Mouse (Mus musculus) c-Kit-negative CD71-positive TER-119-positive erythroid progenitor cells, embryonic 14.5 days (primary cell): ENCODE results near the gene Dpp6.

ENCODE experiments used
- DNase-seq: peaks from one replicate; pipeline ENCODE4 v3.0.0-alpha.2; 2013; ENCODE audit warnings: low read depth, low spot score

Gene Dpp6

DNA sequence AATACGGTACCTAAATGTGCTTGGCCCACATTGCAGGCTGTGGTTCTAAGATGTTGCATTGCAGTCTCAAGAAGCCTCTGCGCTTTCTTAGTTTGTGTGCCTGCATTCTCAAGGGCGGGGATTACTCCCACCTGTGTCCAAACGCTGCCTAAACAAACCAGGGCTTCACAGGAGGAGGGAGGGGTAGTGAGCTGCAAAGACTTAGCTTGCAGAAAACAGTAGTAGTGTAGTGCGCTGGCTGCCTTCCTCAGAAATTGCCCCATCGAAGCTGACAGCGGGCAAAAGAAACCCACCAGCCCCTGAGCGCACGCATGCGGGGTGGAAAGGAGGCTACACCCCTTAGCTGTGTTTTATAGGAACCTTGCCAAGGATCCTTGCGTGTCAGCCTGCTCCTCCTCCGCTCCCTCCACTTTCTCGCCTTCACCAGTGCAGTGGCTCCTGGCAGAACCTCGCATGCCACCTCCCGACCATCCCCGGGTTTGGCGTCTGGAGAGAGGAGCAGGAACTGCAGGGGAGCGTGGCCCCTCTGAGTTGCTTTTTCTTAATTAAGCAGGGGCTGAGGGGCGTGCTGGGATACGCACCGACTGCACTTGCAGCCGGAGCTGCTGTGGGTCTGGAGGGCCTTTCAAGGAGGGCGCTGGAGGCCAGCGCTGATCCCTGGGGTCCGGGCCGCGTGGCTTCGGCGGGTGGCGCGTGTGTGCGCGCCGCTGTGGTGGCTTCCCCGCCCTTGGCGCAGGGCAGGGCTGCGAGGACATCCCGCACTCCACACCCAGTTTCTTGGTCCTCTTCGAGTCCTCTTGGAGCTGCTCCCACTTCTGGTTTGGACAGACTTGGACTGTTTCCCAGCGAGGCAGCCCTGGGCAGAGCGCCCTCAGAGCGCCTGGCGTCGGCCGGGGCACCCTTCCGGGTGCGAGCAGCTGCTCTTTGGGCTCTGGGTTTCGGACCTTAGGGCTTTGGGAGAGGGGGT lies at the start of gene Dpp6:
Gene Dpp6 (plus strand): TSS at position 229 of the 967 bp plus-strand sequence.
- DNase-seq: no peak

DNA sequence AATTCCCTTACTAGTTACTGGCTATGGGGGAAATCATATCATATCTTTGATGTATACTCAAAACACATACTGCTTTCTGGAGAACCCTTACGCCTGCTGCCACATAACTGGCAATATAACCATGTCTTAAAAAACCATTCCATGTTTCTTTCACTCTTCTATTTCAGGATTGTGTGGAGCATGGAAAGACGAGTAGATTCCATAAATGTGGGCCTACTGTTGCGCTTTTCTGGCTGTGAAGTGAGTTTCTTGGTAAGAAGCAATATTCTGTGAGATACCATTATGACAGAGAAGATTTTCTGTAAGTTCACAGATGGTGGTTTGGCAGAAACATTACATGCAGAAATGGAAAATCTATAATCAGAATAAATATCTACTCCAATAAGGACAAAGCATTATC lies 33.0 kb upstream of the Dpp6 start:
- DNase-seq: no peak

DNA sequence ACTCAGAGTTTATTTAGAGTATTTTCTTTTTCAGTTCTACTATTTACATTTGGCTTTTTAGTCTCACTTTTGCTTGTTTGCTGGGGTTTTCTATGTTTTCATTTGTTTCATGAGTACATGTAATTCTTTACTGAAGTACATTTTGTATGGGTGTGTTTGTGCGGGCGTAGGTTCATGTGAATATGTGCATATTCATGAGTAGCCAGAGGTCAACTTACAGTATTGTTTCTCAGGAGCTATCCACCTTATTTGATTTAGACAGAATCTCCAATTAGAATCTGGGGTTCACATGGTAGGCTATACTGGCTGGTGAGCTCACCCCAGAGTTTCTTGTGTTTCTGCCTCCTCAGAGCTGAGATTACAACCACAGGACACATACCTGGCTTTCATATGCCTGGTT lies 21.5 kb upstream of the Dpp6 start:
- DNase-seq: no peak

DNA sequence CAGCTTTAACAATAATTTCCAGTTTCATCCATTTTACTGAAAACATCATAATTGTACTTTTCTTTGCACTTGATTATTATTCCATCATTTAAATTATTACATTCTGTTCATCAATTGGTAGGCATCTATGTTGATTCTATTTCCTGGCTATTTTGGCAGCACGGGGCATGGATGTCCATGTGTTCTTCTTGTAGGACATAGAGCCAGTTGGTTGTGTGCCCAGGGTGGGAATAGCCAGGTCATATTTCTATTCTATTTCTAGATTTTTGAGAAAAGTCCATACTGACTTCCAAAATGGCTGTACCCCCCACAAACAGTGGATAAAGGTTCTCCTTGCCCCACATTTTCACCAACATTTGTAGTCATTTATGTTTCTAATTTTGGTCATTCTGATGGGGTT lies 19.0 kb downstream of the Dpp6 start:
- no peak for DNase-seq

DNA sequence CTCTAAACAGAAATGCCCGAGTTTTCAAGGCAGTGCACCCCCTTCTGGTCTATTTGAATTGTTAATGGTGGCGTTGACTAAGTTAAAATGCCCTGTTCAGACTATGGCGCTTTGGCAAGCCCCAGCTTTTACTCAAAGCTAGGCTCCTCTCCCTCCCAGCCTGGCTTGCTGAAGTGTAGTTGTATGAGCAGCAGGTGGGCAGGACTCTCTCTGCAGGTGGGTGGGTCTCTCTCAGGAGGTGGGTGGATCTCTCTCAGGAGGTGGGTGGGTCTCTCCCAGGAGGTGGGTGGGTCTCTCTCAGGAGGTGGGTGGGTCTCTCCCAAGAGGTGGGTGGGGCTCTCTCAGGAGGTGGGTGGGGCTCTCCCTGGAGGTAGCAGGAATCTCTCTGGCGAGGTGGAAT lies 24.1 kb downstream of the Dpp6 start:
- DNase-seq: no peak

DNA sequence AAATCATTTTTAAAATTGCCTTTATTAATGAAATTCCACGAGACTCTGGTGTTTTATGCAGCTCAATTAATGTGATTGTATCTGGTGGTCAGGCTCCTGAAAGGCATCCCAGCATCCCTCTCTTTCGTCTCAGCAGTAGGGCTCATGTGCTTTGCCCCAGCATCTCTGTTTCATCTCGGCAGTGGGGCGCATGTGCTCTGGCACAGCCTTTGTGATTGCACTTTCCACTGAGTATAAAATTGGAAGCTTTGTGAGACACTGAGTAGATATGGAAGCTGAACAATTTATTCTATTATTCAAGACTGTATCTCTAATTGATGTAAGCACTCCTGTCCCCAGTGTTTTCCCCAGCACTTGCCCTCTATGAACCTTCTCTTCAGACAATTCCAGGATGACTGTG lies 37.7 kb downstream of the Dpp6 start:
- no peak for DNase-seq

DNA sequence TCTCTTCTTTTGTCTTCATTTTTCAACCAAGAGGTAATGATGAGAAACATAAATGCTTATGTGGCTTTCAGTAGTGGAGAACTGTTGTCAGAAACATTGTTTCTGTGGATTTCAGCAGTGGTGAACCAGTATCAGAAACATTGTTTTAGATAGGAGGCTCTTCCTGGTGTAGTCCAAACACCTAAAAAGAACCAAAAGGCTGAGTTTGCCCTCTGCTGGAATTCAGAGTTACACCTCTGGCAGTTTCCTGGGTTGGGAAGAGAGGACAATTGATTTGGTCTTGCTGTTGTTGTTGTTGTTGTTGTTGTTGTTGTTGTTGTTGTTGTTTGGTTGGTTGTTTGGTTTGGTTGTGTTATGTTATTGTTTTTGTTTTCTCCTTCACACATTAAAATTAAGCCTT lies 58.4 kb downstream of the Dpp6 start:
- DNase-seq: no peak

DNA sequence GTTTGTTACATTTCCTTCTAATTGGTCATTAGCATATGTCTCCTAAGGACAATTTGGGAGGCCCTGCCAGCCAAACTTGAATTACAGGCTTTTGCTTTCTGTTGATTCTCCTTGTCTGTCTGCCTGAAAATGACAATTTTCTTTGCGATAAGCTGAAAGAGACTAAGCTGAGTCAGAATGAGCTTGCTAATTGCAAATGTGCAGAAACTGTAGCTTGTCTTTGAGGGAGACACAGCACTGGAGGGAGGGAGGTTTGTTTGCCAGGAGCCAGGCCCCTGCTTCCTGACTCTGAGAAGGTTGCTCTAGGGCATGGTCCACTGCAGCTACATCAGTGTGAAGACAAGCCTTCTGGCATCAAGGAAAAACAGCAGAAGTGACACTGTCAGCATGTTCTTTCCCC lies 70.5 kb downstream of the Dpp6 start:
- no peak for DNase-seq

DNA sequence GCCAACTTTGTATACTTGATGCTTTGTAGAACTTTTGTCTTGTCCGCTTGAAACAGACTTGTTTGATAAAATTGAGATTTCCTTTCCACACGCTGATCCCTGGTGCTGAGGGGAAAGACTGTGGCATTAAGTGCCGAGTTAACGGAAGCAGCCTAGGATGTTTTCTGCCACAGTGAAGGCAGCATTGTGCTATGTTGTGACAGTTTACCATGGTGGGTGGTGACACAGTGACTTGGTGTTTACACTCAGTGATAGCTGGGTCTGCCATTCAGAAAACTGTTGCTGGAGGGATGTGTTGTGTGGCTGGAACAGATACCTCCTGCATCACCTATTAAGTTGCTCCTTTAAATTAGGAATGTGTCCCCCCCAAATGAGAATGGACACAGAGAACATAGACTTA lies 71.1 kb downstream of the Dpp6 start:
- no peak for DNase-seq

DNA sequence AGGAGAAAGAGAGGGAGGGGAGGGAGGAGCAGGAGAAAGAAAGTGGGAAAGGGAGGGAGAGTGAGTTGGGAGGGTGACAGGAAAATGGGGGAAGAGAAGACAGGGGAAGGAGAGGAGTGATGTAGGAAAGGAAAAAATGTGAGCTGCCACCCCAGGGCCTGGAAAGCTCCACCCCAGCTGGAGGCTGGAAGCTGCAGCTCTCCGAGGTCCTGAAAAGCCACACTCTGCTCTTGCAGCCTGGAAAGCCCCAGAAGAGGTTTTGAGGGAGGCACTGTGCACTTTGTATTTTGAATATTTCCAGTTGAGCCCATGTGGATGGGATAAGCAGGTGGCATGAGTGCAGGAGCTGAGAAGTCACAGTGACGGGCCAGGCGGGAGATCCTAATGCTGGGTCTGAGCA lies 77.3 kb downstream of the Dpp6 start:
- DNase-seq: no peak

DNA sequence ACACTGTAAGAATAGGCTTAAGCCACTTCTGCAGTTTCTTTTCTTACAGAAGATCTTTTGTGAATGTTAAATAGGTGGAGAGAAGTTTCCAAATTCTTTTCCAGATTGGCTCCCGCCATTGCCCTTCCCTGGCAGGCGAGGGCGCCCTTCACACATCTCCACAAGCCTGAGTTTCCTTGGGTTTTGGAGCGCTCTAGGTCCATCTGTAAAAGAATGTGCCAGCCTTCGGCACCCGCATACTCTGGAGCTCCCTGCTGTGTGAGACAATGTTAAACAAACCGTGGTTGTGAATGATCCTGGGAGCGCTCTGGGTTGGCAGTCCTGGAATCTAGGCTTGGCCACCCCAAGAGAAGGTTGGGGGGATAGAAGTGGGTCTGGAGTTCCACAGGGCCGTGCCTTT lies 86.8 kb downstream of the Dpp6 start:
- DNase-seq: no peak

DNA sequence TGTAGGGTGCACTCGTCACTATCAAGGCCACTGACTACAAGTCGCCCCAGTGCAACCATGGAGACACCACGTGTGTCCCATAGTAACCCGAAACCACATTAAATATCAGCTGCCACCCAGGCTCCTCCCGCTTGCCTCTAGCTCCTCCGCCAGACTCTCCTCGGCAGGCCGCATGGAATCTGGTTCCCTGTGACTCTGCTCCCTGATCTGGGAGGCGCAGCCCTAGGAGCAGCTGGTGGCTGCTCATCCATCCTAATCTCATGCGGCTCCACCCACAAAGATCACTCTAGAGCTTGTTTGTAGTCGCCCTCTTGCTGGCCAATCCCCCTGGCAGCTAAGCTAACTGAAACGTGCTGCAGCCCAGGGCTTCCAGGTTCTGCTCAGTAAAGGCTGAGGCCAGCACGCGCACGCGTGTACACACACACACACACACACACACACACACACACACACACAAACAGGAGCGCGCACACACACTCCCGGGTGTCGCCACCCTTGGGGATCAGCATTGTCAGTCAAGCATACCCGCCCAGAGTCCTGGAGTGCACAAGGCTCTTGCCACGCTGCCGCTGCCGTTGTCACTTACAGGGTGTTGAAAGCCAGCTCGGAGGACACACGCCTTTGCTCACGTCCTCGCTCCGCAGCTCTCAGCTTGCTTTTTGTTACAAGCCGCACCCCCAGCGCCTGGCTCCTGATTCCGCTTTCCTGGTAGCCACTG lies 87.5 kb downstream of the Dpp6 start:
- no peak for DNase-seq

DNA sequence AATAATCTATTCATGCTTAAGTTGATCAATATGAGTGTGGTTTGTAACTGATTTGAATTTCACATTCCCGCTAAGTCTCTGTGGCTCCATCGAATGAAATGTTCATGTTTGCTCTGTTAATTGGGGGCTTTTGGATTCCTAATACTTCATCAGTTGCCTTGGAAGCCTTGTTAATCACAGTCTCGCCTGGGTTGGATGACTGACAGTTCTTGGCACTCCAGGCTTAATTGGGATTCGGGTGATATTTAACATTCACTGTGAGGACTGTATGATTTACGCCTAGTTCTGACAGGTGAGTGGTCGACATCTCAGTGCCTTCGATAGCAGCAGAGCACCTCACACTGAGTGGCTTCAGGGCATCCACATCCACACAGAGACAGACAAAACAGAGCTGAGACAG lies 90.1 kb downstream of the Dpp6 start:
- DNase-seq: no peak

DNA sequence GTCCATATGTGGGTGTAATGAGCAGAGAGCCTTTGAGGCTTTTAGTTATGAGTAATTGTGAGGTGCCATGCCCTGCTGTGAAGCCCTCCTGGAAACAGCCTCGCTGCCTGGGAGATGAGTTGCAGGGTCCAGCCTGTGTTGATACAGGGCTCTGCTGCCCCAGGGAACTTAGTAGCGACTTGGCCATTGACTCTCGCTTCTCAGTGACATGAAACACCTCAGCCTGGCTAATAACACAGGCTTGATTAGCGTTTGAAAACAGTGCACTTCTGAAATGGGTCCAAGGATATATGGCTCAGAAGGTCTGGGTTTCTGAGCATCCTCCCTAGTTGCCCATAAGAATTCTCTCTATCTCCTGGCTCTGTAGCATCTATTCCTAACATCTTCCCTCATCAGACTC lies 91.6 kb downstream of the Dpp6 start:
- no peak for DNase-seq

DNA sequence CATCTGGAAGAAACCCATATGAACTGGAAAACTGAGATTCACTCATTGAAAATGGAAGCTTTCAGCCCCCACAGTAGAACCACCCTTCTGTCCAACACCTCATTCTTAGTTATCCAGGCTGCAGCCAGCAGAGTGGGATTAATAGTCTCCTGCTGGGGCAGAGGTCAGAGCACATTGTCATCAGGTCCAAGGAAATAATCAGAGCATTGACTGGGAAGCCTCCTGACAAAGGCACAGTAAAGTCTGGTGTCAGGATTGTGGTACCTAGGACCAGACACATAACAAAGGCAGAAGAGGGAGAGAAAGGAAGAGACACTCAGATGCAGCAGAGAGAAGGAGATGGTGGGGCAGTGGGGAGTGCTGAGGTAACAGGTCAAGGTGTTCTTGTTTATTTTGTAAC lies 93.3 kb downstream of the Dpp6 start:
- no peak for DNase-seq

DNA sequence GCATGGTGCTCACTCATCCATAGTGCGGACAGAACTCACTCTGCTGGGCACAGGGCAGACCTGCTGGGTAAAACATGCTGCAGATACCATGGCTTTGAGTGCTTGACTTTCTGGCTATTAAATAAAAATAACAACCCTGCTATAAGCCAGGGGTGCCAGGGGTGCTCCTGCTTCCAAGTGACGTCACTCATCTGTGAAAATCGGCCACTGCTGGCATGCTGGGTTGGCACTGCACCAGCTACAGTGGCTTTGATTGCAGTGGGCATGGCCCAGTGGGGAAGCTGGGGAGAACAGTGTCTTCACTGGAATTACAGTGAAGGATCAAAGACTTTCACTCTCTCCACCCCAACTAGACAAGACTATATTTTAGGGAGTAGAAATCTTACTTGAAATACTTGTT lies 95.0 kb downstream of the Dpp6 start:
- DNase-seq: no peak

DNA sequence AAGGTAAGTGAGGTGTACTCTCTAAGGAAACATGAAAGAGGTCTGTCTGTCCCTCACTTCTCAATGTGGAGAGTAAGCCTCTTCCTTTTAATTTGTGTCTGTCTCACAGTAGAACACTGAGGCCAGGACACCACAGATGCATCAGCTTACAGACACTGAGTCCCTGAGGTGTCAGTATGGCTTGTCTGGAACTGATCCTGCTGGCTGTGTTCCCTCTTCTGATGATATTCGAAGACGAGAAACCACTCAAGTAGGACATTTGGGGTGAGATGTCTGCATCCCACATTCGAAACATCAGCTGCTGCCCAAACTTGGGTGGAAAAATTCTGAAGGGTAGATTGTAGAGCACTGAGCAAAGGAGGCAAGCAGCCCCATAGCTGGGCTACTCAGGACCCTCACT lies 101.8 kb downstream of the Dpp6 start:
- DNase-seq: no peak

DNA sequence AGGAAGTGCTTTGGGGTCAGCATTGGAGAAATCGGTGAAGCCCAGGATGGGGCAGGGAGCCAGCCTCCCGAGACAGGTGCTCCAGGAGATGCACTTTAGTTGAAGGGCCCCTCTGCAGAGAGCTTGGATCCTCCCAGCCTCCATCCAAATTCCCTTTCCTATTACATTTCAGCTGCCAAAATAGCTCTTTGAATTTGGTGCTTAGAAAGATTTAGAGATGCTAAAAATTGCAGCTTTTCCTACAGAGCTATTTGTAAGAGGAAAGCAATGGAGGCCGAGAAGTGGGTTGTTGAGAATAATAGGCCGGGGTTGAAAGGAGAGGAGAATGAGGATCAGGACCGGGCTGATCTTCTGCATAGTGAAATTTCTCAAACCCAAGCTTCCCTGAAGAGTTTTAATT lies 107.5 kb downstream of the Dpp6 start:
- no peak for DNase-seq

DNA sequence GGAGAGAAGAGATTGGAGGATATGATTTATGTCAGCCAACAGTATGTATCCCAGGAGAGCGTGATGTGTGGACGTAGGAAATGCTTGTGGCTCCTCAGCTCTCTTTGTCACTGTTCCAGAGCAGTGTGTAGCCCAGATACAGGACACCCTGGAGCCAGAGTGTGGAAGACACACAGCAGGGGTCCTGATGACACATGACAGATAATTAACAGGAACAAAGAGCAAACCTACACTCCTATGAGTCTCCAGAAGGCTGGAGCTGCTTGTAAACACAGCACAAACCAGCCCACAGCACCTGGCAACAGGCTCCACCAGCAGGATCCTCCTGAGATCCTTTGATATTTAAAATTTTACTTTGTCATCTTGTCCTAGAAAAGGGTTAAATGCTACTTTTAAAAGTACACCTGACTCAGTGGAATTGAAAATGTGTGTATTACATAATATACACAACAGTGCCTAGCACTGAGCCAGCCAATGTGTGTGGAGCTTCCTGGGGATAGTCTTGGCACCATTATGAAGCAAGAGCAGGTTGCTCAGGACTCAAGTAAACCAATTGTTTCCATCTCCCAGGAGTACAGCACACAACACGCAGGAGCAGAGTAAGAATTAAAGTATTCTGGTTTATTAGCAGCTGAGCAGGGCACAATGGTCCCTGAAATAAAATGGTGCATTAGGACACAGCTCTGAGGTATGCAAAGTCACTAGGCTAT lies 115.6 kb downstream of the Dpp6 start:
- DNase-seq: no peak

DNA sequence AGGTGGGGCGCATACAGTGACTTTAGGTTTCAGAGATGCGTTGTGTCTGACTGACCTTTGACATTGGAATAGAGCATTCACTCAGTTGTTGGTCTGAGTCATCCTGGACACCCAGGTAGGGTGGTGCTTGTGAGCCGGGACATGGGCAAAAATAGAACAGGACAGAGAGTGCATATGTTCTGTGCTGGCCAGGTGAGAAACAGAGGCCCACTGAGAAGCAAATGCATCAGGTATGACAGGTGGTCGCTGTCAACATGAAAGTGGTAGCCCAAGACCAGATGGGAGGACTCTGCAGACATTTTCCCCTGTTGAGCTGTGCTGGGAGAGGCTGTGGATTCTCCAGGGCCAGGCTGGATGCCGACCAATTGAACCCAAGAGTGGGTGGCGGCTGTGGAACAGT lies 117.9 kb downstream of the Dpp6 start:
- no peak for DNase-seq

DNA sequence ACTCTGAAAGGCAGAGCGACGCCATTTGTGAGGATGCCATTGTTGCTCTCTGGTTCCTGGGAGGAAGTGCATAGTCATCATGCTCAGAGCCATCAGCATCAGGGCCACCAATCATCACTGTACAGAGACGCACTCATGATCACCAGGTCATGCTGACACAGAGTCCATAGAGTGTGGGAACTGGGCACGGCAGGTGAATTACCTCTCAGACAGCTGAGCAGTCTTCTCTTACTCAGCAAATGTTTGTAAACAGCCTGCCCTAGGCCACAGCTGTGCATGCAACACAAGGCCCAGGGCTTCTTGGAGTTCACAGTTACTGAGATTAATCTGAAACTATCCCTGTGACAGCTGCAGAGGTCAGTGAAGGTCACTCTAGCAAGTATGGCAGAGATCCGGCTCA lies 124.5 kb downstream of the Dpp6 start:
- DNase-seq: no peak

DNA sequence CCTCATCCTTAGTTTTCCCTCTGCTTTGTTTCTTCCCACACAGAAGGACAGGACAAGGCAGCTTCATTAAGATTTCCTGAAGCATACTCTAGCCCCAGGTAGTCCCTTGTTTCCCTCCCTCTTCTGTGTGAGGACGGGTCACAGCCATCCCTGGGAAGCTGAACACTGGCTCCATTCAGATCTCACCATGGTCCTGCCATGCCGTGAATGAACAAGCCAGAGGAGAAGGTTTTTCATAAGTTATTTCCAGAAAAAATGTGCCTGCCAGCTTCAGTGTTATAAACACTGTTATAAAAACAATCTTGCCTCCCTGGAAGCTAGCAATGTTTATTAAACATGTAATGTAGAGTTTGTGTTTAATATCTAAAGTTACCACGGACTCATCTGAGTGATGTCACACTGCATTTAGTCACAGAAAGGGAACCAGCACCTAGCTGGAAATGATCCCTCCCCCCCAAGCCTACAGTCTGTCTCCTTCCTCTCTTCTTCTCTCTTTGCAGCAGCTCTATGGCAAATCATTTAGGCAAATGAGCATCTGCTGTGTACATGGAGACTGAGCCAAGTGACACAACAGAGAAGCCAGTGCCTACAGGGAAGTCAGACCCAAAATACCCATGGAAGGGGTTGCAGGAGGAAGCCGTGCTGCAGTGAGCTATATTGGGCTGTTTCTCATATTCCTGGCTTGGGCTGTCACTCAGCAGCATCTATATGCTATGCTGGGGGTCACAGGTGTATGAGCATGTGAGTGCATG lies 128.3 kb downstream of the Dpp6 start:
- no peak for DNase-seq
